Mouse (Mus musculus) intestine, embryonic 14.5 days (tissue): ENCODE data around the gene Kif5a. TPM values are rescaled to one million over a fixed set of nuclear protein-coding genes. Genes with fewer than 3 reads are reported as not detected.

Source experiments
- ATAC-seq: fragments of 200-750 bp; cut with Nextera tagmentation; replicated peaks from 2 replicates; pipeline ENCODE4 v1.8.0; 2017; ENCODE audit warnings: low read depth, moderate number of reproducible peaks, moderate TSS enrichment, moderate library complexity; ENCODE audit not compliant: low FRiP score, low TSS enrichment
- DNase-seq: peaks from one replicate; pipeline ENCODE4 v3.0.0-alpha.2; 2018; ENCODE audit warnings: low spot score
- H3K27ac ChIP-seq: fragments of 300-500 bp; sonication (generic); 2 replicates; pipeline ENCODE4 v1.5.1; 2014; ENCODE audit warnings: low read depth, mild to moderate bottlenecking, control low read depth
- H3K27me3 ChIP-seq: fragments of 300-500 bp; sonication (generic); replicated peaks from 2 replicates; pipeline ENCODE4 v1.6.1; 2014; ENCODE audit warnings: low read length, control low read depth; ENCODE audit not compliant: control insufficient read depth, insufficient read depth
- H3K36me3 ChIP-seq: fragments of 300-500 bp; sonication (generic); 2 replicates; pipeline ENCODE4 v1.6.1; 2014; ENCODE audit warnings: low read length, control low read depth; ENCODE audit not compliant: control insufficient read depth, insufficient read depth
- H3K4me1 ChIP-seq: fragments of 300-500 bp; sonication (generic); replicated peaks from 2 replicates; pipeline ENCODE4 v1.6.1; 2014; ENCODE audit warnings: low read length, control low read depth, mixed read lengths; ENCODE audit not compliant: control insufficient read depth, insufficient read depth
- H3K4me2 ChIP-seq: fragments of 300-500 bp; sonication (generic); 2 replicates; pipeline ENCODE4 v1.6.1; 2014; ENCODE audit warnings: low read length
- H3K4me3 ChIP-seq: fragments of 300-500 bp; sonication (generic); 2 replicates; pipeline ENCODE4 v1.5.1; 2014; ENCODE audit warnings: low read depth, low read length, control low read depth, mixed read lengths
- H3K9ac ChIP-seq: fragments of 300-500 bp; sonication (generic); 2 replicates; pipeline ENCODE4 v1.6.1; 2014; ENCODE audit warnings: mild to moderate bottlenecking, low read length
- H3K9me3 ChIP-seq: fragments of 300-500 bp; sonication (generic); 2 replicates; pipeline ENCODE4 v1.6.1; 2016; ENCODE audit warnings: low read length, control low read depth; ENCODE audit not compliant: control insufficient read depth
- WGBS: fragments of 180-500 bp; shearing (Covaris S2); extraction: QIAGEN DNeasy Blood & Tissue Kit; methylation state at CpG from one replicate; pipeline ENCODE4 v1.1.7; 2014; 5-methylcytosine and 5-hydroxymethylcytosine counted together
- polyA plus RNA-seq: library from polyadenylated mRNA; unstranded; fragments of >200 nt; fragmentation: Nextera tagmentation; extraction: Ambion mirVana; gene quantifications from 2 replicates; pipeline ENCODE4 v1.2.1, GENCODE M21; 2014

The Kif5a gene
- polyA plus RNA-seq, 1 experiment from 2014 or later = 9.2 TPM

DNA sequence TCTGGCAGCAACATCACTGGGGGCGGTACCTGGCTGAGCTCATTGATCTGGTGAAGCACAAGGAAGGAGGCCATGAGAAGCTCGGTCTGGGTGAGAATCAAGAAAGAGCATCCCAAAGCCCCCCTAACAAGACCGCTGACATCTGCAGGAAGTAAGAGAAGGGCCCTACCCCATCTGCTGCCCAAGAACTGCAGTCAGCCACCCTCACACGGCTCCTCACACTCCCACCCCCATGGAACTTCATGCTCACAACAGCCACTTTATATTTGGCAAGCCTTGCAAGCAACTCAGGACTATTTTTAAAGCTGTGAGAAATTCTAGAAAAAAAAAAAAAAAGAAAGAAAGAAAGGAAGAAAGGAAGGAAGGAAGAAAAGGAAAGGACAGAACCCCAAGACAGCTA lies 54.2 kb downstream of the Kif5a start:
- Histone ChIP-seq H3K36me3 (peaks cover 42% of the 10 kb centered on the region), H3K4me2 (no peak overlapping the region), H3K27ac (no peak overlapping the region), H3K27me3 (no peaks in the 10 kb centered on the region), H3K4me3 (no peak overlapping the region), H3K9me3 (no peaks in the 10 kb centered on the region), H3K4me1 (peaks cover 6% of the 10 kb centered on the region; the same call in 1 of the 2 replicates), H3K9ac (no peak overlapping the region)
- DNase-seq (no peak), ATAC-seq (no peak)
- WGBS = 85% methylated on average over 4 of the region's 4 CpGs

DNA sequence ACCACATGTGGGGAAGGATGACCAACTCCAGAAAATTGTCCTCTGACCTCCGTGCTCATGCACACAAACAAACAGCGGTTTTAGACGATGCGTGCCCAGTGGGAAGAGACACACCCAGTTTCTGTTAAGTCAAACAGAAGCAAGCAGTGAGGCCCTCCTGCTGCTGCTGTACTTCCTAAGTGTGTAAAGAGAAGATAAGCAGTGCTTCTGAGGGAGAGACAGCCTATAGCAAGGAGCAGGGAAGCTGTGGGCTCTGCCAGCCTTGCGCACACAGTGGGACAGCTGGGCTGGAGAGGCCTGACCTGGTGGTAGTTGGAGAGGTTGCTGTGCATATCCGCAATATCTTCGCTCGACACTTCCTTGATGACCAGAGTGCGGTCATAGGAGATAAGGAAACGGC lies 57.8 kb downstream of the Kif5a start:
- Histone ChIP-seq H3K27me3 (no peaks in the 10 kb centered on the region), H3K4me1 (peaks cover 1% of the 10 kb centered on the region; the same call in 1 of the 2 replicates), H3K9me3 (no peaks in the 10 kb centered on the region), H3K27ac (no peak overlapping the region), H3K36me3 (peaks cover 68% of the 10 kb centered on the region), H3K9ac (no peak overlapping the region), H3K4me2 (no peak overlapping the region), H3K4me3 (no peak overlapping the region)
- 80% methylated on average over 10 of the region's 10 CpGs for WGBS
- ATAC-seq (no peak), DNase-seq (no peak)

DNA sequence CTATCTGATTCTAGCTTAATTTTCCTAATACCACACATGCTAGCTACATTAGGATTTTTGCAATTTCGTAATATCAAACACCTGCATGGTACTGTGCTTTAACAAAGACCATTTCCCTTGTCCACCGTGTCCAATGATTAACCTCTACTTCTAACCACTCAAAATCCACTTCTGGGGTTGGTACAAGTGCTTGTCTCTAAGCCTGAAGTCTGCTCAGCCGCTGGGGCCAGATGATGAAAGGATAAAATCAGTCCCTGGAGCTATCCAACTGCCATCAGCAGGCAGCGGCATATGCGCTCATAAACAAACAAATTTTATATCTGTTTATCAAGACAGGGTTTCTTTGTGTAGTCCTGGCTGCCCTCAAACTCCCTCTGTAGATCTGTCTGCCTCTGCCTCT lies 58.6 kb downstream of the Kif5a start:
- peaks cover 73% of the 10 kb centered on the region for H3K36me3 ChIP-seq
- no peak overlapping the region for H3K27ac ChIP-seq

GRCm38 (mm10) chr10:127203106-127203505 lies 60.0 kb downstream of the Kif5a start:
- Histone ChIP-seq H3K4me1 (no peaks in the 10 kb centered on the region), H3K9me3 (no peaks in the 10 kb centered on the region), H3K9ac (no peak overlapping the region), H3K27ac (no peak overlapping the region), H3K4me3 (no peak overlapping the region), H3K36me3 (peaks cover 80% of the 10 kb centered on the region), H3K27me3 (no peaks in the 10 kb centered on the region), H3K4me2 (no peak overlapping the region)
- 85% methylated on average over 3 of the region's 3 CpGs for WGBS
- DNase-seq (no peak), ATAC-seq (no peak)

More for the DNA sequence above, 58.6 kb downstream of the Kif5a start:
- Histone ChIP-seq H3K4me1 (no peaks in the 10 kb centered on the region), H3K4me3 (no peak overlapping the region), H3K9ac (no peak overlapping the region), H3K9me3 (no peaks in the 10 kb centered on the region), H3K4me2 (no peak overlapping the region), H3K27me3 (no peaks in the 10 kb centered on the region)
- DNase-seq (no peak), ATAC-seq (no peak)
- 89% methylated on average over 5 of the region's 5 CpGs for WGBS

GRCm38 (mm10) chr10:127200279-127200678 lies 62.9 kb downstream of the Kif5a start:
- Histone ChIP-seq H3K9me3 (no peaks in the 10 kb centered on the region), H3K9ac (no peak overlapping the region), H3K36me3 (peaks cover 61% of the 10 kb centered on the region), H3K4me2 (no peak overlapping the region), H3K27me3 (no peaks in the 10 kb centered on the region), H3K27ac (no peak overlapping the region), H3K4me3 (no peak overlapping the region), H3K4me1 (0 out of 2 replicates have a peak, but pooled peaks cover 7% of the 10 kb centered on the region)
- 83% methylated on average over 8 of the region's 8 CpGs for WGBS
- ATAC-seq (no peak), DNase-seq (no peak)

DNA sequence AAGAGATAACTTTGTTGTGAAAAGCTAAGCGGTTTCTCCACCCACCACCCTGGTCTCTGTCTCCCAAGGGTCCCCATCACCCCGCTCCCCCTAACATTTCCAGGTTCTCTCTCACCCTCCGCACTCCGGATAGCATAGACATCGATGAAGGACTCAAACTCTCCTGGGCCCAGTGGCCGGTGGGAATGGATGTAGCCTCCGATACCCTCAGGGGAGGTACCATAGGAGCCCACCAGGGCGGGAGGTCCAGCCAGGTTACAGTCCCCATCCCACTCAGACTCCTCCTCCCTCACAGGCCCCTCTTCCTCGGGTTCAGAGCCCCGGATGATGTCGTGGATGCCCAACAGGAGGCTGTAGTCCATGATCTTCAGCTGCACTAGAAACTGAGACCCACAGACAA lies 63.7 kb downstream of the Kif5a start:
- 89% methylated on average over 11 of the region's 11 CpGs for WGBS
- DNase-seq (no peak), ATAC-seq (no peak)
- no peak overlapping the region for H3K4me2 ChIP-seq
- no peak overlapping the region for H3K27ac ChIP-seq
- H3K9me3 ChIP-seq = no peaks in the 10 kb centered on the region
- H3K27me3 ChIP-seq = no peaks in the 10 kb centered on the region
- H3K9ac ChIP-seq = no peak overlapping the region
- no peak overlapping the region for H3K4me3 ChIP-seq
- peaks cover 53% of the 10 kb centered on the region for H3K36me3 ChIP-seq
- peaks cover 10% of the 10 kb centered on the region; the same call in 1 of the 2 replicates for H3K4me1 ChIP-seq

DNA sequence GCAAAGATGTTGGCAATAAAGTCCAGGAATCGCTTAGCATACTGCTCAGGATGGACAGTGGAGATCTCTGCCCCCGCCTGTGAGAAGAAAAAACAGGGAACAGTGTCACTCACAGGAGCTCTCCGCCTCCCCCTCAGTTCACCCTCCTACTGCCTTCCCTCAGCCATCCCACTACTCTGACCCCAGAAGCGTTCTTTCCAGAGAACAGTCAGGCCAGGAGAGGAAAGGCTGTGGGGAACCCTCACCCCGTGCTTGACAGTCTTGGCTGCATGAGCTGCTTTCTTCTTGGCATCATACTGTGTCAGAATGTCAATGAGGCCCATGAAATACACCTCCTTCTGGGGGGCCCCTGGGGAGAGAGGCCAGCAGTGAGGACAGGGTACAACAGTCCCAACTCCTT lies 64.1 kb downstream of the Kif5a start:
- Histone ChIP-seq H3K4me2 (no peak overlapping the region), H3K36me3 (peaks cover 51% of the 10 kb centered on the region), H3K9ac (no peak overlapping the region), H3K27ac (no peak overlapping the region), H3K9me3 (no peaks in the 10 kb centered on the region), H3K4me1 (peaks cover 14% of the 10 kb centered on the region), H3K4me3 (no peak overlapping the region), H3K27me3 (no peaks in the 10 kb centered on the region)
- DNase-seq (no peak), ATAC-seq (no peak)
- WGBS = 69% methylated on average over 5 of the region's 5 CpGs

DNA sequence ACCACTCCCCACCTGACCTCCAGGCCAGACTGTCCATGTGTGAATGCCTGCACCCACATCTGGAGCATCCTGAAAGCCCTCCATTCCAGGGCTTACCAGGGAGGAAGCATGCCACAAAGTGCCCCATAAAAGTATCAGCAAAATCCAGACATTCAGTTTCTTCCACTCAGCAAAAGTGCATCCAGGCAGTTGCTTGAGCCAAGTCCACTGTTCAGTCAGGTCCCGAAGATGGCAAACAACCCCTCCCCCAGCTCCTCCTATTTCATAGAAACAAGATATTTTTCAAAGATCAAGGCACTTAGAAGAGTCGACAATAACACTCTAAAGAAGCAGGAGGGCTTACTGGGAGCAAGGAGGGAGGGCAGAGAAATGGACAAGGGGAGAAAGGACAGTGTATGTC lies 64.7 kb downstream of the Kif5a start:
- ATAC-seq (no peak), DNase-seq (no peak)
- Histone ChIP-seq H3K9ac (no peak overlapping the region), H3K4me1 (peaks cover 14% of the 10 kb centered on the region), H3K4me3 (no peak overlapping the region), H3K36me3 (peaks cover 46% of the 10 kb centered on the region), H3K27ac (no peak overlapping the region), H3K9me3 (no peaks in the 10 kb centered on the region), H3K4me2 (no peak overlapping the region), H3K27me3 (no peaks in the 10 kb centered on the region)
- WGBS = 56% methylated on average over 2 of the region's 2 CpGs

GRCm38 (mm10) chr10:127197505-127198110 lies 65.5 kb downstream of the Kif5a start:
- Histone ChIP-seq H3K4me3 (no peak overlapping the region), H3K36me3 (peaks cover 38% of the 10 kb centered on the region), H3K9ac (no peak overlapping the region), H3K4me1 (peaks cover 14% of the 10 kb centered on the region), H3K4me2 (no peak overlapping the region), H3K27ac (no peak overlapping the region), H3K9me3 (no peaks in the 10 kb centered on the region), H3K27me3 (no peaks in the 10 kb centered on the region)
- no peak for ATAC-seq
- 89% methylated on average over 11 of the region's 11 CpGs for WGBS
- no peak for DNase-seq
